Mouse (Mus musculus): ENCODE results near the gene Gm11569. TPM values are rescaled to one million over a fixed set of nuclear protein-coding genes. Genes with fewer than 3 reads are reported as not detected.
"Not testable (repeated sequence)": the region's sequence is repeated elsewhere in the genome, so short reads cannot be mapped to it uniquely, and the experiment has no call there.

The Gm11569 gene
- polyA plus RNA-seq, 1 experiment from 2014 or later = not detected

GRCm38 (mm10) chr11:99780604-99781003 is 18.1 kb downstream of the Gm11569 start, which contains the start of gene Krtap4-8:
Gene Krtap4-8, minus strand, starts transcription at chr11:99780704.
- ATAC-seq (ENCODE audit: low read depth) (no peak), DNase-seq (ENCODE audit: low spot score) (no peak)
- no peak within 1 kb of the TSS for H3K4me2 ChIP-seq (ENCODE audit: low read depth, low read length)
- no peaks in the 10 kb centered on the region for H3K36me3 ChIP-seq (ENCODE audit: control insufficient read depth, insufficient read depth, low read length)
- WGBS = 91% methylated on average over 2 of the region's 2 CpGs
- H3K9ac ChIP-seq (ENCODE audit: low read depth, low read length) = no peak within 1 kb of the TSS
- no peak within 1 kb of the TSS for H3K27ac ChIP-seq (replicated peaks; ENCODE audit: low read depth, low read length)
- no peaks in the 10 kb centered on the region for H3K27me3 ChIP-seq (replicated peaks; ENCODE audit: control insufficient read depth, insufficient read depth, low read length)
- no peaks in the 10 kb centered on the region for H3K4me1 ChIP-seq (ENCODE audit: control insufficient read depth, insufficient read depth, low read length)
- H3K9me3 ChIP-seq (ENCODE audit: control insufficient read depth, low read length) = no peaks in the 10 kb centered on the region
- H3K4me3 ChIP-seq (ENCODE audit: low read depth, low read length) = no peak within 1 kb of the TSS

DNA sequence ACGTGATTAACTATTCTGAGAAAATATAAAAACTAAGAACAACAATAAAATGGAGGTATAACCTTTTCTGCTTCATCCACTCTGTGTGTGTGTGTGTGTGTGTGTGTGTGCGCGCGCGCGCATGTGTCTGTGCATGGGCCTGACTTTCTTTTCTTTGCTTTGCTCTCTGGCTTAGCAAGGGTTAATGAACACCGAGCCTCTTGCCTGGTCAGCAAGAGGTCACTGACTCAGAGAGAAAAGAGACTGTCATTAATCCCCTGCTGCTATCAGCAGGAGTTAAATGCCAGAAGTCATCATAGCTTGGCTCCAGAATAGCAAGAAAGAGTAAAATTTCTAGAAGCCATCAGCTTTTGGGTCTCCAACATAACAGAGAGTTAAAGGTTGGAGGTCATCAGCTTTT is 20.3 kb downstream of the Gm11569 start:
- no peak for ATAC-seq (ENCODE audit: low read depth)
- Histone ChIP-seq H3K36me3 (ENCODE audit: control insufficient read depth, insufficient read depth, low read length) (no peaks in the 10 kb centered on the region), H3K27ac (replicated peaks; ENCODE audit: low read depth, low read length) (no peak overlapping the region), H3K4me1 (ENCODE audit: control insufficient read depth, insufficient read depth, low read length) (no peaks in the 10 kb centered on the region), H3K9me3 (ENCODE audit: control insufficient read depth, low read length) (no peaks in the 10 kb centered on the region), H3K27me3 (replicated peaks; ENCODE audit: control insufficient read depth, insufficient read depth, low read length) (no peaks in the 10 kb centered on the region), H3K4me3 (ENCODE audit: low read depth, low read length) (no peak overlapping the region), H3K9ac (ENCODE audit: low read depth, low read length) (no peak overlapping the region), H3K4me2 (ENCODE audit: low read depth, low read length) (no peak overlapping the region)
- WGBS = 54% methylated on average over 7 of the region's 7 CpGs
- DNase-seq (ENCODE audit: low spot score) = no peak

DNA sequence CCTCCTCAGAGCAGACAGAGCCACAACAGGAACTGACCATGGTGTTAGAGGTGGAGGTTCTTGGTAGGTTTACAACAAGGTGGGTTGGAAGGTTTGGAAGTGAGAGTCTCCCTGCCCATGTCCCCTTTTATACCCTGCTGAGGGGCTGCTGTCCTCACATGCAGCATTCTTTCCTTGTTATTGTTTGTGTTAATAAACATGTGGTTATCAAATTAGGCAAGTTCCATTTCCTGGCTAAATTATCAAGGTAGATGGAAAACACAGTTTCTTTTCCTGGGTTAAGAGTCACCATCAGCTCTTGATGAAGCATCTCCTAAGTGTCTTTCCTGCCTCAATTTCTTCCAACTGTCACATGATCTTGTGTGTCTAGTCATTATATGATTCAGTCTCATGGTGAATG is 25.9 kb downstream of the Gm11569 start, which contains the start of gene Gm11595:
Gene Gm11595, minus strand, starts transcription at position 101 of the 400 bp plus-strand sequence.
- not testable (repeated sequence) for DNase-seq (ENCODE audit: low spot score); H3K9ac ChIP-seq (ENCODE audit: low read depth, low read length); H3K36me3 ChIP-seq (ENCODE audit: control insufficient read depth, insufficient read depth, low read length); H3K4me1 ChIP-seq (ENCODE audit: control insufficient read depth, insufficient read depth, low read length); H3K4me3 ChIP-seq (ENCODE audit: low read depth, low read length); H3K9me3 ChIP-seq (ENCODE audit: control insufficient read depth, low read length); ATAC-seq (ENCODE audit: low read depth); H3K4me2 ChIP-seq (ENCODE audit: low read depth, low read length); H3K27ac ChIP-seq (replicated peaks; ENCODE audit: low read depth, low read length); H3K27me3 ChIP-seq (replicated peaks; ENCODE audit: control insufficient read depth, insufficient read depth, low read length)

DNA sequence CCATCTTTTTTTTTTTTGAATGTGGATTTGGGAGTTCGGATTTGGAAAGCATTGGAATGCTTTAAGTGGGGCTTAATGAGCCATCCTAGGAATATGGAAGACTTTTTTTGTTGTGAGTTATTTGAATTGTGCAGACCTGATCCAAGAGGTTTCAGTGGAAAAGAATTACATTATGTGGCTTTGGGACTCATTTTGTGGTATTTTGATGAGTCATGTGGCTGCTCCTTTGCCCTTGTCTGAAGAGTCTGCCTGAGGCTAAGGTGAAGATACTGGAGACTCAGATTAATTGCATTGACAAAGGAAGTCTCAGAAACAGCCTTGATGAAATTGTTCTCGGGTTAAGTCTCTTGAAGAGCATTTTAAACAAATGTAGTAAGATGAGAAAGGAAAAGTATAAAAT is 30.3 kb downstream of the Gm11569 start:
- H3K4me3 ChIP-seq (ENCODE audit: low read depth, low read length) = no peak overlapping the region
- ATAC-seq (ENCODE audit: low read depth) (no peak), DNase-seq (ENCODE audit: low spot score) (no peak)
- H3K27me3 ChIP-seq (replicated peaks; ENCODE audit: control insufficient read depth, insufficient read depth, low read length) = no peaks in the 10 kb centered on the region
- H3K9ac ChIP-seq (ENCODE audit: low read depth, low read length) = no peak overlapping the region
- WGBS = 60% methylated on average over 2 of the region's 2 CpGs
- H3K27ac ChIP-seq (replicated peaks; ENCODE audit: low read depth, low read length) = no peak overlapping the region
- no peaks in the 10 kb centered on the region for H3K9me3 ChIP-seq (ENCODE audit: control insufficient read depth, low read length)
- H3K4me2 ChIP-seq (ENCODE audit: low read depth, low read length) = no peak overlapping the region
- no peaks in the 10 kb centered on the region for H3K4me1 ChIP-seq (ENCODE audit: control insufficient read depth, insufficient read depth, low read length)
- no peaks in the 10 kb centered on the region for H3K36me3 ChIP-seq (ENCODE audit: control insufficient read depth, insufficient read depth, low read length)

GRCm38 (mm10) chr11:99758877-99759276 is 39.9 kb downstream of the Gm11569 start:
- 84% methylated on average over 1 of the region's 1 CpGs for WGBS
- Histone ChIP-seq H3K27ac (replicated peaks; ENCODE audit: low read depth, low read length) (no peak overlapping the region), H3K27me3 (replicated peaks; ENCODE audit: control insufficient read depth, insufficient read depth, low read length) (no peaks in the 10 kb centered on the region), H3K4me2 (ENCODE audit: low read depth, low read length) (no peak overlapping the region), H3K4me1 (ENCODE audit: control insufficient read depth, insufficient read depth, low read length) (no peaks in the 10 kb centered on the region), H3K9me3 (ENCODE audit: control insufficient read depth, low read length) (no peaks in the 10 kb centered on the region), H3K9ac (ENCODE audit: low read depth, low read length) (no peak overlapping the region), H3K4me3 (ENCODE audit: low read depth, low read length) (no peak overlapping the region), H3K36me3 (ENCODE audit: control insufficient read depth, insufficient read depth, low read length) (no peaks in the 10 kb centered on the region)
- no peak for DNase-seq (ENCODE audit: low spot score)
- no peak for ATAC-seq (ENCODE audit: low read depth)

Other genes starting within 250 kb of the Gm11569 start
- 1.0 TPM in 1 of 2 replicates, not detected in the other for gene Krtap3-3, start 248.1 kb downstream of the Gm11569 start, polyA plus RNA-seq (2014; fragmentation: Nextera tagmentation; extraction: Ambion mirVana)
- gene Krtap3-2, start 242.1 kb downstream of the Gm11569 start, polyA plus RNA-seq (2014; fragmentation: Nextera tagmentation; extraction: Ambion mirVana) = not detected in 2 replicates
- not detected in 2 replicates for gene Gm11939, start 239.5 kb downstream of the Gm11569 start, polyA plus RNA-seq (2014; fragmentation: Nextera tagmentation; extraction: Ambion mirVana)
- 0.51 TPM in 1 of 2 replicates, not detected in the other for gene Krtap3-1, start 232.3 kb downstream of the Gm11569 start, polyA plus RNA-seq (2014; fragmentation: Nextera tagmentation; extraction: Ambion mirVana)
- not detected in 2 replicates for gene Krtap1-5, start 217.9 kb downstream of the Gm11569 start, polyA plus RNA-seq (2014; fragmentation: Nextera tagmentation; extraction: Ambion mirVana)
- not detected in 2 replicates for gene Krtap1-4, start 215.3 kb downstream of the Gm11569 start, polyA plus RNA-seq (2014; fragmentation: Nextera tagmentation; extraction: Ambion mirVana)
- gene Krtap1-3, start 207.6 kb downstream of the Gm11569 start, polyA plus RNA-seq (2014; fragmentation: Nextera tagmentation; extraction: Ambion mirVana) = 0.26 TPM in 1 of 2 replicates, not detected in the other
- gene Krtap9-3, start 200.8 kb downstream of the Gm11569 start, polyA plus RNA-seq (2014; fragmentation: Nextera tagmentation; extraction: Ambion mirVana) = not detected in 2 replicates
- gene Gm11938, start 195.6 kb downstream of the Gm11569 start, polyA plus RNA-seq (2014; fragmentation: Nextera tagmentation; extraction: Ambion mirVana) = not detected in 2 replicates
- gene Gm11937, start 188.7 kb downstream of the Gm11569 start, polyA plus RNA-seq (2014; fragmentation: Nextera tagmentation; extraction: Ambion mirVana) = not detected in 2 replicates
- 0.54 TPM in 1 of 2 replicates, not detected in the other for gene Krtap2-4, start 184.1 kb downstream of the Gm11569 start, polyA plus RNA-seq (2014; fragmentation: Nextera tagmentation; extraction: Ambion mirVana)
- not detected in 2 replicates for gene Gm11562, start 178.5 kb downstream of the Gm11569 start, polyA plus RNA-seq (2014; fragmentation: Nextera tagmentation; extraction: Ambion mirVana)
- gene Krtap4-1, start 170.7 kb downstream of the Gm11569 start, polyA plus RNA-seq (2014; fragmentation: Nextera tagmentation; extraction: Ambion mirVana) = not detected in 2 replicates
- gene Krtap4-2, start 163.8 kb downstream of the Gm11569 start, polyA plus RNA-seq (2014; fragmentation: Nextera tagmentation; extraction: Ambion mirVana) = not detected in 2 replicates
- 0.29 TPM in 1 of 2 replicates, not detected in the other for gene Krtap4-7, start 154.8 kb downstream of the Gm11569 start, polyA plus RNA-seq (2014; fragmentation: Nextera tagmentation; extraction: Ambion mirVana)
- not detected in 2 replicates for gene Gm11555, start 148.7 kb downstream of the Gm11569 start, polyA plus RNA-seq (2014; fragmentation: Nextera tagmentation; extraction: Ambion mirVana)
- 0.17 TPM in 1 of 2 replicates, not detected in the other for gene Gm11563, start 140.0 kb downstream of the Gm11569 start, polyA plus RNA-seq (2014; fragmentation: Nextera tagmentation; extraction: Ambion mirVana)
- gene Krtap4-6, start 133.0 kb downstream of the Gm11569 start, polyA plus RNA-seq (2014; fragmentation: Nextera tagmentation; extraction: Ambion mirVana) = not detected in 2 replicates
- not detected in 2 replicates for gene Gm14190, start 108.2 kb downstream of the Gm11569 start, polyA plus RNA-seq (2014; fragmentation: Nextera tagmentation; extraction: Ambion mirVana)
- gene Gm14180, start 64.6 kb downstream of the Gm11569 start, polyA plus RNA-seq (2014; fragmentation: Nextera tagmentation; extraction: Ambion mirVana) = not detected in 2 replicates
- not detected in 2 replicates for gene Gm11595, start 26.0 kb downstream of the Gm11569 start, polyA plus RNA-seq (2014; fragmentation: Nextera tagmentation; extraction: Ambion mirVana)
- not detected in 2 replicates for gene Krtap4-8, start 18.2 kb downstream of the Gm11569 start, polyA plus RNA-seq (2014; fragmentation: Nextera tagmentation; extraction: Ambion mirVana)
- not detected in 2 replicates for gene Krtap4-9, start 13.7 kb downstream of the Gm11569 start, polyA plus RNA-seq (2014; fragmentation: Nextera tagmentation; extraction: Ambion mirVana)
- not detected in 2 replicates for gene Gm11596, start 5.5 kb downstream of the Gm11569 start, polyA plus RNA-seq (2014; fragmentation: Nextera tagmentation; extraction: Ambion mirVana)
- not detected in 2 replicates for gene Gm11554, start 5.5 kb upstream of the Gm11569 start, polyA plus RNA-seq (2014; fragmentation: Nextera tagmentation; extraction: Ambion mirVana)
- gene Krtap4-13, start 11.0 kb upstream of the Gm11569 start, polyA plus RNA-seq (2014; fragmentation: Nextera tagmentation; extraction: Ambion mirVana) = not detected in 2 replicates
- not detected in 2 replicates for gene Gm11564, start 16.7 kb upstream of the Gm11569 start, polyA plus RNA-seq (2014; fragmentation: Nextera tagmentation; extraction: Ambion mirVana)
- not detected in 2 replicates for gene 2300003K06Rik, start 39.1 kb upstream of the Gm11569 start, polyA plus RNA-seq (2014; fragmentation: Nextera tagmentation; extraction: Ambion mirVana)
- not detected in 2 replicates for gene Krtap4-16, start 52.7 kb upstream of the Gm11569 start, polyA plus RNA-seq (2014; fragmentation: Nextera tagmentation; extraction: Ambion mirVana)
- not detected in 2 replicates for gene Gm11568, start 59.0 kb upstream of the Gm11569 start, polyA plus RNA-seq (2014; fragmentation: Nextera tagmentation; extraction: Ambion mirVana)
- not detected in 2 replicates for gene Gm11559, start 65.5 kb upstream of the Gm11569 start, polyA plus RNA-seq (2014; fragmentation: Nextera tagmentation; extraction: Ambion mirVana)
- gene Krtap9-1, start 74.5 kb upstream of the Gm11569 start, polyA plus RNA-seq (2014; fragmentation: Nextera tagmentation; extraction: Ambion mirVana) = not detected in 2 replicates
- not detected in 2 replicates for gene Gm11567, start 80.3 kb upstream of the Gm11569 start, polyA plus RNA-seq (2014; fragmentation: Nextera tagmentation; extraction: Ambion mirVana)
- gene Krtap31-1, start 109.0 kb upstream of the Gm11569 start, polyA plus RNA-seq (2014; fragmentation: Nextera tagmentation; extraction: Ambion mirVana) = not detected in 2 replicates
- not detected in 2 replicates for gene Gm11565, start 115.8 kb upstream of the Gm11569 start, polyA plus RNA-seq (2014; fragmentation: Nextera tagmentation; extraction: Ambion mirVana)
- not detected in 2 replicates for gene Krtap31-2, start 137.4 kb upstream of the Gm11569 start, polyA plus RNA-seq (2014; fragmentation: Nextera tagmentation; extraction: Ambion mirVana)
- not detected in 2 replicates for gene Krtap9-5, start 149.5 kb upstream of the Gm11569 start, polyA plus RNA-seq (2014; fragmentation: Nextera tagmentation; extraction: Ambion mirVana)
- not detected in 2 replicates for gene Krtap29-1, start 180.1 kb upstream of the Gm11569 start, polyA plus RNA-seq (2014; fragmentation: Nextera tagmentation; extraction: Ambion mirVana)
- 0.26 TPM in 1 of 2 replicates, not detected in the other for gene Krtap16-1, start 187.7 kb upstream of the Gm11569 start, polyA plus RNA-seq (2014; fragmentation: Nextera tagmentation; extraction: Ambion mirVana)
- gene Krtap17-1, start 195.1 kb upstream of the Gm11569 start, polyA plus RNA-seq (2014; fragmentation: Nextera tagmentation; extraction: Ambion mirVana) = 0.38 and 0.63 TPM in 2 replicates
- gene Krt33a, start 217.3 kb upstream of the Gm11569 start, polyA plus RNA-seq (2014; fragmentation: Nextera tagmentation; extraction: Ambion mirVana) = 0.20 and 0.54 TPM in 2 replicates
- gene Krt33b, start 230.9 kb upstream of the Gm11569 start, polyA plus RNA-seq (2014; fragmentation: Nextera tagmentation; extraction: Ambion mirVana) = 0.96 and 1.3 TPM in 2 replicates
- gene Krt34, start 242.6 kb upstream of the Gm11569 start, polyA plus RNA-seq (2014; fragmentation: Nextera tagmentation; extraction: Ambion mirVana) = 0.40 TPM in 1 of 2 replicates, not detected in the other